Mouse (Mus musculus) embryo, embryonic 11.5 days (tissue): ENCODE results near the gene Psap.
"Not testable (repeated sequence)": the region's sequence is repeated elsewhere in the genome, so short reads cannot be mapped to it uniquely, and the experiment has no call there.

Experiments
- DNase-seq: peaks from one replicate; pipeline ENCODE4 v3.0.0-alpha.2; 2012; ENCODE audit warnings: low read depth, low spot score

The Psap gene

DNA sequence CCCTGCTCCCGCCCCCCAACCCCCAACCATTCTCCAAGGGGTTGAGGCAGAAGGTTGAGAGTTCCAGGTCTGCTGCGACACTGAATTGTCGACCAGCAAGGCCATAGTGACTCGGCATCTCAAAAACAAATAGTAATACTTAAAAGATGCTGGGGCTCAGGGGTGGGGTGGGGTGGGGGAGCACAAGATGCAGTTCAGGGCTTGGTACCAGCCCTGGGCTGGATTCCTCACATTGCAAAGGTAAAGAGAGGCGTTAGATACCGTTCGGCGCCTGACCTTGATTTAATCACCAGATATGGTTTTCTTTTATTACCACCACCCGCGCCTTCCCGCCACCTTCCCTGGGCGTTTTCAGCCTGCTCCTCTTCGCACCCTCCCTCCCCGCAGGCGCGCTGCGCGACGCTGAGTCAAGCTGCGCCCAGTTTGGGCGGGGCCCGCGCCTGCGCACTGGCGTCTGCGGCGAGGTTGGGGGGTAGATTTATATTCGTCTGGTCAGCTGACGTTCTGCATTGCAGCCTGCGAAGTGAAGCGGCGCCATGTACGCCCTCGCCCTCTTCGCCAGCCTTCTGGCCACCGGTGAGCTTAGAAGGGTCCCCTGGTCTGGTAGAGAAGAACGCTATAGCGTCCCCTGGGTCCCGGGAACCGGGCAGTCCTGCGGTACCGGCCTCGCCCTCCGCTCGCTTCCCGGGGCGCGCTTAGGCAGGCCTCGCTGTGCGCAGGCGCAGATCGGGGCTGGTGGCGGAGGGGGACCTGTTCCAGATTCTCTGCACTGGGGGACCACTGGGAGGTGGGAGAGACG is at the start of gene Psap:
TSS of gene Psap (plus strand) at position 421 of the 799 bp plus-strand sequence.
- peak; percentile 88 for DNase-seq

- DNase-seq, result no peak
Observed at GRCm38 (mm10) chr10:60227666-60228065, 49.8 kb upstream of the Psap start.

GRCm38 (mm10) chr10:60229113-60229512 is 48.3 kb upstream of the Psap start:
- DNase-seq, result no peak

DNA sequence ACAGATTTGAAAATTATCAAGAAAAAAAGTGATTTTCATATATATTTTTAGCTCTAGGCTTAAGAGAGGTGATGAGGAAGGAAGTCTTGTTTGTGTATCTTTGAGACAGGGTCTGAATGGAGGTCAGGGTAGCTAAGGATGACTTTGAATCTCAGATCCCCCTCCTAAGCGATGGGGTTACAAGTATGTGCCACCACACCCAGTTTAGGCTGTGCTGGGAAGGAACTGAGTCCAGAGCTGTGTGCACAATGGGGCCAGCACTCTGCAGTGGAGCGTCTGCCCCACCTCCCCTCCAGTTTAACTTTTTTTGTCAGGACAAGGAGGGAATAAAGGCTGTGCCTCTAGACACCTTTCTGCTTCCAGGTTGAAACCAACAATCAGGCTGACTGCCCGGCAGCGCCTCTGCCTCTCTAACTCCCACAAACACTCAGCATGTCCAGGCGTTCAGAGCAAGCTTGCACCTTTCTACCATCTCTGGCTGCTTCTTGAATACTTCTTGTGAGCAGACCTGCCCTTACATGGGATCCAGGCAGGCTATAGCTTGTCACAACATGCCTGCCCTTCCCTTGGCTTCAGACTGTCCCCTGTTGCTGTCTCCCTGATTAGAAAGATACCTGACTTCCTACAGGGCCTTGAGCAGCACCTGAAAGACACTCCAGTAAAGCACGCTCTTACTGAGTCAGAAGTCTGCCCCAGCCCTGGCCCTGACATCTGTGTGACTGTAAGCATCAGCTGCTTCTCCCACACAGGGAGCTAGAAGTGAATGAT is 46.9 kb upstream of the Psap start:
- no peak for DNase-seq

GRCm38 (mm10) chr10:60234006-60234405 is 43.4 kb upstream of the Psap start:
- DNase-seq, result no peak

GRCm38 (mm10) chr10:60235876-60236275 is 41.6 kb upstream of the Psap start:
- DNase-seq, result not testable (repeated sequence)

DNA sequence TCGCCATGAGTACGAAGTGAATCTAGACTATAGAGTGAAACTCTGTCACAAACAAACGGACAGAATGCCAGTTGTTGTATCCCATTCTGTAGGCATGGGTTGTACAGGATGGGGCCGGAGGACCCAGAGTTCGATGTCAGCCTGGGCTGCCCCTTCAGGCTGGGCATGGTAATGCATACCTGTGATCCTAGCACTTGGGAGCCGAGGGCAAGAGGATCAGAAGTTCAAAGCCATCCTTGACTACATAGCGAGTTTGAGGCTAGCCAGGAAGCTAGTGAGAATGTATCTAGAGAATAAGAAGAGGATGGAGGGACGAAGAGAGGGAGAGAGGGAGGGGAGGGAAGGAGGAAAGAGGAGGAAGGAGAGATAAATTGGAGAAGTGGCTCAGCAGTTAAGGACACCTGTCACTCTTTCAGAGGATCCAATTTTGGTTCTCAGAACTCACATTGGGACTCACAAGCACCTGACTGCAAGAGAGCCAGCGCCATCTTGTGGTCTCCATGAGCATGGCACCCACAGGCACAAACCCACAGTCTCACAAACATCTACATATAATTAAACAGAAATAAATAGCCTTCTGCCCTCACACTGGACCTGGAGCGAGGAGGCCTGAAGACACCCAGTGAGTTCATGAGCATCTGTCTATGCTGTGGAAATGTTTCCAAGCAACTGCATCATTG is 39.8 kb upstream of the Psap start:
- peak; percentile 35 for DNase-seq

DNA sequence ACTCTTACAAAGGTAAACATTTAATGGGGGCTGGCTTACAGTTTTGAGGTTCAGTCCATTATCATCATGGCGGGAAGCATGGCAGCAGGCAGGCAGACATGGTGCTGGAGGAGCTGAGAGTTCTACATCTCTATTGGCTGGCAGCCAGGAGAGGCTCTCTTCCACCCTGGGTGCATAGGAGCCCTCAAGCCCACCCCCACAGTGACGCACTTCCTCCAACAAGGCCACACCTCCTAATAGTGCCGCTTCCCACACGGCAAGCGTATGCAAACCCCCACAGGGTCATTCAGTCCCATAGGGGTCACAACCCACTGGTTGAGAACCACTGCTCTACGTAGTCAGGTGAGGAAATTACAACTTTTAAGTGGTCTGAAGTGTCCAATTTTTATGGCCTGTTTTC is 37.0 kb upstream of the Psap start:
- no peak for DNase-seq

- DNase-seq, result no peak
Observed at GRCm38 (mm10) chr10:60243941-60244340, 33.5 kb upstream of the Psap start.

DNA sequence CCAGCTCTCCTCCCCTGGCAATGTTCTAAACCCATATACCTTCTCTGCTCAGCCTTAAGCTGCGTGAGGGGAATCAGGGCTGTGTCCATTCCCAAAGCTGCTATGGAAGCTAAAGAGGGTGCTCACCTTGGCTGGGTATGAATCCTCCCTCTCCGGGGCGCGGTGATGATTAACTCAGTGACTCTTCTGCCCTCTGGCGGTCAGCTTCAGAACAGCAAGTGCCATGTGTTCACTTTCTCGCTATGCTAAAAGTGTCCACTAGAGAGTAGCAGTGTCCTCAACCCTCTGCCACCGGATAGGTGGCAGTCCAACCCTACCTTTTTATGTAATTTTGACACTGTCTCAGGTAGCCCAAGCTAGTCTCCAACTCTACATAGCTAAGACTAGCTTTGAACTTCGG is 32.4 kb upstream of the Psap start:
- peak; percentile 80 for DNase-seq

GRCm38 (mm10) chr10:60245635-60246034 is 31.8 kb upstream of the Psap start:
- no peak for DNase-seq

DNA sequence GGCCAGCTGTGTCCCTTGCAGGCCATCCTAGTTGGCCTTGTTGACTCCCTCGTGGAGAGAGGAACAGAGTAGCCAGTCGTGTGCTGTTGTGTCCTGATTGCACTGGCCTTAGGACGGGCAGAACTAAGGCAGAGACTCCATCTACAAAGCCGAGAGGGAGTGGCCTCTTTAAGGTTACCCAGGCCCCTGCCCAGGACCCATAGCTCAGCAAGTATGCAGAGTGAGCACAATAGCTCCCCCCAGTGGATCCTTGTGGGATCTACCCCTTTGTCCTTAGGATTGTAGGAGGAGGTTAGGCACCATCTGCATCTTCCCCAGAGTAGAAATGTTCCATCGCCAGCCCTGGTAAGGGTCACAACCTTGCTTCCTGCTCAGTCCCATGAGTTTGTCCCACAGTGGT is 30.9 kb upstream of the Psap start:
- peak; percentile 54 for DNase-seq

DNA sequence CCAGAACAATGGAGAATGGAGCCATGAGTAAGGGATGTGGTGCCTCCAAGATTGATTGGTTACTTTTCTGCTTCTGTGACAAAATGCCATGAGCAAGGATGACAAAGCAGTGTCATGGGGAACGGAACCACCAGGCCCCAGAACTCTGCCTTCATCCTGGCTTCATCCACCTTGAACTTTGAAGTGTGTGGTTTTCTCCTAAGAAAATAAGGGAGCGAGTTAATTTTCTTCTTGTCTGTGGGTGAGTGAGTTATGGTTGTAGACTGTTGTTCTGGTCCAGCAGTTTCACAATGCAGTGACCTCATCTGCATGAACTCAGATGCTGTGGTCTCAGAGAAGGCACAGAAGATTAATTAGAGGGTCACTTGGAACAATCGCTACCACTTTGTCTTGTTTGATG is 29.1 kb upstream of the Psap start:
- not testable (repeated sequence) for DNase-seq

GRCm38 (mm10) chr10:60250426-60250965 is 26.9 kb upstream of the Psap start:
- DNase-seq, result no peak

GRCm38 (mm10) chr10:60252187-60252586 is 25.2 kb upstream of the Psap start:
- DNase-seq, result no peak

GRCm38 (mm10) chr10:60252606-60253005 is 24.8 kb upstream of the Psap start:
- DNase-seq, result no peak

- no peak for DNase-seq
Observed at GRCm38 (mm10) chr10:60256088-60256487, 21.3 kb upstream of the Psap start.

- no peak for DNase-seq
Observed at GRCm38 (mm10) chr10:60257261-60257825, 20.1 kb upstream of the Psap start.

- DNase-seq, result no peak
Observed at GRCm38 (mm10) chr10:60260557-60261294, 16.7 kb upstream of the Psap start.

DNA sequence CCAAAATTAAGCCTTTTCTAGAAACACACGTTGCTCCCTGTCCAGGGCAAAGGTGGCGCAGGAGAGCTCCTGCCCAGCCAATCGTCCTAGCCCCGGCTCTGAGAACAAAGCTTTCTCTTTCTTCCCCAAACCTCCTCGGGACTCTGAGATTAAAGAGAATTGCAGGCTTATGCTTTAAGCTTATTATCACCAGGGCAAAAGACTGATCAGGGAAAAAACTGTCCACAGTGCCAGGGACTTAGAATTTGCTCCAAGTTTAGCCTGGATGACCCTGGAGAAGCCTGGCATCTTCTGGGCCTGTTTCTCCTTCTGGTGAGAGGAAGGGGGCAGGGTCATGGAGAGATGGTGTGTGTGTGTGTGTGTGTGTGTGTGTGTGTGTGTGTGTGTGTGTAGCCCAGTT is 15.9 kb upstream of the Psap start:
- no peak for DNase-seq

DNA sequence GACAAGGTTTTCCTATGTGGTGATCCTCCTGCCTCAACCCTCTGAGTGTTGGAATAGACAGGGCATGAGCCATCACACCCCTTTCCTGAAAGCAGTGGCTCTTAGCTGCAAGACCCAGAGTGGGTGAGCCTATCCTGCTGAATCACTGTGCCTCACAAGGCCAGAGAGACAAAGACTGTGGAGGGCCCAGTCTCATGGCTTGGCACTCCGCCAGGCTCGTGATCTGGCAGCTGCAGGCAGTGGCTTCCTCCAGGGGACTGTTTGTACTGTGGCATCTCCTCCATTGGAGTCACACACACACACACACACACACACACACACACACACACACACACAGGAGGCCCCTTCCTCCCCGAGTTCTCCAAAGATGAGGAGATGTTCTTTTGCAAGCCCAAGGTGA is 15.0 kb upstream of the Psap start:
- no peak for DNase-seq
